Mouse (Mus musculus) central nervous system, embryonic 11.5 days (tissue): ENCODE results near the gene C5ar2. TPM values are rescaled to one million over a fixed set of nuclear protein-coding genes. Genes with fewer than 3 reads are reported as not detected.

Experiments used
- polyA plus RNA-seq: library from polyadenylated mRNA; depleted of rRNA; stranded (reverse); fragments of >200 nt; gene quantifications from 2 replicates; pipeline ENCODE4 v1.2.3, GENCODE M21; 2012; rRNA removed

The C5ar2 gene
- polyA plus RNA-seq: 0.07 and 0.13 TPM in 2 replicates

DNA sequence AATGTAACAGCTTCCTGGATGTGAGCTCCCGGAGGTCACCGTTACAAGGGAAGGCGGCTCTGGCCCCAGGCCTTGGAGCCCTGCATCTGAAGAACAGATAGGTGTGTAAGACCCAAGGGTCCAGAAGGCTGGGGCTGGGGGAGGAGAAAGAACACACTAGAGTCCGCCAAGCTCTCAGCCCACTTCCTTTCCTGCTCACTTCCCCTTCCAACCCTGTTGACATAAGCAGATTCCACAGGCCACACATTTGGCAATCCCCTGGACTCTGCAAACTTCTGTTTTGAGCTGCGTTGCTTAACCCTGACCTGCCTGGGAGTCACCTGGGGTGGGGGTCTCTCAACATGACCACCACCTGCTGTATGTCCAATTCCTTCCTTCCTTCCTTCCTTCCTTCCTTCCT is at the start of gene C5ar2:
Gene C5ar2, minus strand, starts transcription at position 88 of the 400 bp plus-strand sequence.

DNA sequence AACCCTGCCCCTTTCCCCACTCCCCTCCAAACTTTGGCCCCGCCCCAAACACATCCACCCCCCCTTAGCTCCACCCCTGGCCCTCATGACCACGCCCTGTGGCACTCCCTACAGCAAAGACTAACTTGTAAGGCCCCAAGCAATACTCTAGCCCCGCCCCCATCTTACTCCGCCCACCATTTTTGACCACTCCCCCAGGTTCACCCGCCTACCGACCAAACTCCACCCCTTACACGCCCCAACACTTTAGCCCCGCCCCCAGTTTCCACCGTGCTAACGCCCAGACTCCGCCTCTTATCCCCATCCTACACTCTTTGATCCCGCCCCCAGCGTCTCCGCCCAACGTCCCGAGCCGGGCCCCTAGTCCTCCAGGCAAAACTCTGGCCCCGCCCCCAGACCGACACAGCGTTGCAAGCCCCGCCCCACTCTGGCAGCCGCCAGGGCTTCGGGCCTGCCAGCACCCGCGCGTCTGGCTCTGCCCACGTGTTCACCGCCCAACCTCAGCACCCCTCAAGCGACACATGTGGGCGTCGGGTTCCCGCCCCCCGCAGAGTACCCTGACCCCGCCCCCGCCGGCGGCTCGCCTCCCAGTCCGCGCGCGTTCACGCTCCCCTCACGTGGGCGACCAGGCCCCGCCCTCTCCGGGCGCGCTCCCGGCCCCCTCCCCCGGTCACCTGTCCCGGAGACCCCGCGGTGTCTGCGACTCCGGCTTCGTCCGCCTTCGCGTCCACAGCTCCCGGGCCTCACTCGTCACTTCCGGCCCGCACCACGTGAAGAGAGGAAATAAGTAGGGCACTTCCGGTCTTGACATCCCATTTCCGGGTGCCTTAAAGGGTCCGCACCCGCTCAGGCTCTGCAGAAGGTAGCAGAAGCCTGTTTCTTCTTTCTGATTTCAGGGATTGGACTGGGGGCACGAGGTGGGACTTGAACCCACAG is 42.3 kb upstream of the C5ar2 start, which contains the start of gene Ccdc9:
Gene Ccdc9, minus strand, starts transcription at position 770 of the 936 bp plus-strand sequence.

DNA sequence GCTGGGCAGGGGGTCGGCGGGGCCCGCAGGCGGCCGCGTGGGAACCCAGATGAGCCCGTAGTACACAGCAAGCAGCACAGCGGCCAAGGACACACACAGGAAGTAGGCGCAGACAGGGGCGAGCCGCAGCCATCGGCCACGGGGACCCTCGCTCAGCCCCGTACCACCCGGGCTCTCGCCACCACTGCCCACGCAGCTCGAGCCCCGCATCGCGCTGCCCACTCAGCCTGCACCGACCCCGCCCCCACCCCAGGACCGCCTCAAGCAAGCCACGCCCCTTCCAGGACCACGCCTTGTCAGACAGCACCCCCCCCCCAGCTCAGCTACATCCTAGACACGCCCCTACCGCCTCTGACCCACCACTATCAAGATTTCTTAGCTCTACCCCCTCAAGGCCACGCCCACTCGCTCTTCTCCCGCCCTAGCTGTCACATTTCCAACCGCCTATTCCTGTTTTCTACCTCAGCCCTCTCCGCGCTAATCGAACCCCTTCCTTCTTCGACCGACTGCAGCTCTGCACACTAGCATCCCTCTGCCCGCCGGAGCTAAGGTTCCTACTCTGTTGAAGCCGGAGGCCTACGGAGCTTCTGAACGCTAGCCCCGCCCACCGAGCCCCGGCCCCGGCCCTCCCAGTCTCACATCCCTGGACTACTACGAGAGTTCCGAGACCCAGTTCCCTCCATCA is 29.3 kb upstream of the C5ar2 start, which contains the start of gene Inafm1:
Gene Inafm1, minus strand, starts transcription at position 537 of the 685 bp plus-strand sequence.

DNA sequence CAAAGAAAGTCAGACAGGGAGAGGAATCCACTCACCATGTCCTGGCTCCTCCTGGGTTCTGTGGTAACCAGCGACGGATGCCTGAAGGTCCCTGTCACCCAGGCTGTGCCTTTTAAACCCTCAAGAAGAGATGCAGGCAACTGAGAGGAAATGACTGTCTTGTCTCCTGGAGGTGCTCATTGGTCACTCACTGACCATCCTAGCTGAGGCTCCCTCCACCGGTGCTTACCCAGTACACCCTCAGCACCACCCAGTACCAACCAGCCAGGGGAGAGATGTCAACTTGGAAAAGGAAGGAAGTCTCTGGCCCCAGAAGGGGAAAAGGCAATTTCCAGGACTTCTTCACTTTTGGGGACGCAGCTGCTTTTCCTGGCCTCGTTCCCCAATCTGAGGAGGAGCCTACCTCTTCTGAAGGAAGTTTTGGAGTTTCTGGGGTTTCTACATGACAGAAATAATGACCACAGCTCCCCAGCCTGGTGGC is 15.2 kb upstream of the C5ar2 start, which contains the start of gene C5ar1:
Gene C5ar1, minus strand, starts transcription at position 431 of the 481 bp plus-strand sequence.

DNA sequence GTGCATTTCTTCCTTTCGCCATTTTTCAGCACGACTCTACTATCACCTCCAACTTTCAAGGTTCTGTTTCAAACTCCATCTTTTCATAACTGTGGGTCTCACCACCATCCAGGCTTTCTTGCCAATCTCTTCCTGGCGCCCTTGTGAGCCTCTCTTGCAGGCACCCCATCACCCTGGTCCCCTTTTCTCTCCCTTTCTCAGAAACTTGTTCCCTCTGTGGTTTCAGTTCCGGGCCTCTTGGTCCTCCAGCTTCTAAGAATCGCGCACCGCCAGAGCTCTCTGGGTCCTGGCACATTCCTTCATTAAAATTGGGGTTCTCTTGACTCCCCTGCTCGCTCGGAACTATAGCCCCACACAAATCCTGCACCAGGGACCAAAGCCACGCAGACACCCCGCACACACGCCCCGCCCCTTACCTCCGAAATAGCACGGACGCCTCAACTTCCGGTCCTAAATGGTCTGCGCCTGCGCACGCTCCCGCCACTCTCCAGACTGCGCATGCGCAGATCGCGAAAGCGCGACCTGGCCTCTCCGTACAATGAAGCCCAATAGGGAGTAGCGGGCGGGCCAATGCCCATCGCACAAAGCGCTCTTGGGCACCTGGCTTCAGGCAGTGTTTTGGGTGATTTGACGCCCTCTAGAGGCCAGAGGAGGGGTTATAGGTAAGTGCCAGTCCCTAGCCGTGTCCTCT is 22.2 kb downstream of the C5ar2 start, which contains the start of gene Dhx34:
Gene Dhx34, minus strand, starts transcription at position 456 of the 691 bp plus-strand sequence.

Other genes starting within 250 kb of the C5ar2 start
- gene Bicra, start 196.2 kb downstream of the C5ar2 start, polyA plus RNA-seq: 14.4 and 18.2 TPM in 2 replicates
- gene Zfp541, start 182.3 kb downstream of the C5ar2 start, polyA plus RNA-seq: 0.02 and 0.06 TPM in 2 replicates
- 89.3 and 171 TPM in 2 replicates for gene Napa, start 145.7 kb downstream of the C5ar2 start, polyA plus RNA-seq
- 22.1 and 26.5 TPM in 2 replicates for gene Kptn, start 124.3 kb downstream of the C5ar2 start, polyA plus RNA-seq
- gene Slc8a2, start 114.3 kb downstream of the C5ar2 start, polyA plus RNA-seq: 9.7 and 12.6 TPM in 2 replicates
- 80.4 and 100 TPM in 2 replicates for gene Meis3, start 69.1 kb downstream of the C5ar2 start, polyA plus RNA-seq
- gene Dhx34, start 22.1 kb downstream of the C5ar2 start, polyA plus RNA-seq: 14.1 and 16.5 TPM in 2 replicates
- 0.98 and 3.1 TPM in 2 replicates for gene C5ar1, start 15.4 kb upstream of the C5ar2 start, polyA plus RNA-seq
- 20.1 and 23.7 TPM in 2 replicates for gene Inafm1, start 29.5 kb upstream of the C5ar2 start, polyA plus RNA-seq
- 79.2 and 222 TPM in 2 replicates for gene Ccdc9, start 42.6 kb upstream of the C5ar2 start, polyA plus RNA-seq
- gene Bbc3, start 64.2 kb upstream of the C5ar2 start, polyA plus RNA-seq: 9.5 and 14.2 TPM in 2 replicates
- gene Sae1, start 143.7 kb upstream of the C5ar2 start, polyA plus RNA-seq: 217 and 361 TPM in 2 replicates
- gene Zc3h4, start 156.8 kb upstream of the C5ar2 start, polyA plus RNA-seq: 57.7 and 93.9 TPM in 2 replicates
- gene Tmem160, start 208.6 kb upstream of the C5ar2 start, polyA plus RNA-seq: 39.6 and 43.5 TPM in 2 replicates
- gene Npas1, start 233.6 kb upstream of the C5ar2 start, polyA plus RNA-seq: 0.27 and 1.0 TPM in 2 replicates